Mouse (Mus musculus): ENCODE measurements around the gene Synj1. TPM values are rescaled to one million over a fixed set of nuclear protein-coding genes. Genes with fewer than 3 reads are reported as not detected.

The Synj1 gene
- polyA plus RNA-seq, 1 experiment from 2014 or later, result 16.6 TPM

- Histone ChIP-seq H3K27ac (ENCODE audit: low read depth, low read length) (no peak overlapping the region), H3K27me3 (replicated peaks; ENCODE audit: control insufficient read depth, insufficient read depth, low read length) (no peaks in the 10 kb centered on the region), H3K4me2 (replicated peaks; ENCODE audit: low read depth) (no peak overlapping the region), H3K9ac (ENCODE audit: low read depth, low read length) (no peak overlapping the region), H3K4me3 (ENCODE audit: low read depth, low read length) (no peak overlapping the region), H3K36me3 (ENCODE audit: control insufficient read depth, insufficient read depth) (peaks cover 50% of the 10 kb centered on the region), H3K9me3 (ENCODE audit: control insufficient read depth) (no peaks in the 10 kb centered on the region), H3K4me1 (replicated peaks; ENCODE audit: control insufficient read depth, insufficient read depth, low read length) (no peaks in the 10 kb centered on the region)
- ATAC-seq, result no peak
- 83% methylated on average over 4 of the region's 4 CpGs for WGBS
- TF ChIP-seq CTCF (IDR thresholded peaks at IDR 0.05; ENCODE audit: low read depth), result no peak
These were observed 4.7 kb upstream of the Synj1 start for GRCm38 (mm10) chr16:91015761-91016160.

DNA sequence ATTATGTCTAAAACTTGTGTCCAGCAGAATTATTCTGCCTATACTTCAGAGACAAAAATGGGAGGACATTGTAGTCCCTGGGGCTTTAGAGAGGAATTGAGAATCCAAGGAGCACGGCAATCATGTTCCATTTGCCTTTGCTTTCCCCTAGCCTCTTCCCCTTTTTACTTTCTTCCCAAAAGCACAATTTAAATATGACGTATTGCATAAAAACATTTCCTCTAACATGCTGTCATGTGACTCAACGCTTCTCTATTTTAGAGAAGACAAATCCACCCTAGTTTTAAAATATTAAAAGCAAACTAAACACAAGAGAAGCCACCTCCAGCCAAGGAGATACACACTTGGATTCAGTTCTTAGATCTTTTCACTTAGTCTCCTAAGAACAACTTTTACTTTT is 739 bp upstream of the Synj1 start:
- 21% methylated on average over 3 of the region's 3 CpGs for WGBS
- no peak for TF ChIP-seq CTCF (IDR thresholded peaks at IDR 0.05; ENCODE audit: low read depth)
- no peaks in the 10 kb centered on the region for H3K9me3 ChIP-seq (ENCODE audit: control insufficient read depth)
- H3K27ac ChIP-seq (ENCODE audit: low read depth, low read length), result peak overlapping the region; percentile 92
- peak overlapping the region; percentile 82 for H3K4me2 ChIP-seq (replicated peaks; ENCODE audit: low read depth)
- no peaks in the 10 kb centered on the region for H3K27me3 ChIP-seq (replicated peaks; ENCODE audit: control insufficient read depth, insufficient read depth, low read length)
- H3K4me1 ChIP-seq (replicated peaks; ENCODE audit: control insufficient read depth, insufficient read depth, low read length), result 0 out of 2 replicates have a peak, but pooled peaks cover 3% of the 10 kb centered on the region
- no peak for ATAC-seq
- H3K9ac ChIP-seq (ENCODE audit: low read depth, low read length), result peak overlapping the region; percentile 3; the same call in 1 of the 2 replicates
- peak overlapping the region; percentile 66 for H3K4me3 ChIP-seq (ENCODE audit: low read depth, low read length)
- H3K36me3 ChIP-seq (ENCODE audit: control insufficient read depth, insufficient read depth), result peaks cover 22% of the 10 kb centered on the region

- H3K4me2 ChIP-seq (replicated peaks; ENCODE audit: low read depth), result peak overlapping the region; percentile 82
- no peaks in the 10 kb centered on the region for H3K27me3 ChIP-seq (replicated peaks; ENCODE audit: control insufficient read depth, insufficient read depth, low read length)
- peak overlapping the region; percentile 92 for H3K27ac ChIP-seq (ENCODE audit: low read depth, low read length)
- H3K9ac ChIP-seq (ENCODE audit: low read depth, low read length), result peak overlapping the region; percentile 97
- no peak for TF ChIP-seq CTCF (IDR thresholded peaks at IDR 0.05; ENCODE audit: low read depth)
- ATAC-seq, result peak; percentile 48
- WGBS, result 0% methylated on average over 40 of the region's 42 CpGs
- H3K4me3 ChIP-seq (ENCODE audit: low read depth, low read length), result peak overlapping the region; percentile 66
- peaks cover 13% of the 10 kb centered on the region for H3K36me3 ChIP-seq (ENCODE audit: control insufficient read depth, insufficient read depth)
- no peaks in the 10 kb centered on the region for H3K9me3 ChIP-seq (ENCODE audit: control insufficient read depth)
- 0 out of 2 replicates have a peak, but pooled peaks cover 3% of the 10 kb centered on the region for H3K4me1 ChIP-seq (replicated peaks; ENCODE audit: control insufficient read depth, insufficient read depth, low read length)
These were observed 507 bp downstream of the Synj1 start for GRCm38 (mm10) chr16:91010581-91011020.

GRCm38 (mm10) chr16:91009942-91010529 is 1.1 kb downstream of the Synj1 start:
- TF ChIP-seq CTCF (IDR thresholded peaks at IDR 0.05; ENCODE audit: low read depth), result no peak
- H3K36me3 ChIP-seq (ENCODE audit: control insufficient read depth, insufficient read depth), result peaks cover 9% of the 10 kb centered on the region
- H3K9me3 ChIP-seq (ENCODE audit: control insufficient read depth), result no peaks in the 10 kb centered on the region
- 1% methylated on average over 19 of the region's 19 CpGs for WGBS
- H3K27me3 ChIP-seq (replicated peaks; ENCODE audit: control insufficient read depth, insufficient read depth, low read length), result no peaks in the 10 kb centered on the region
- H3K4me3 ChIP-seq (ENCODE audit: low read depth, low read length), result peak overlapping the region; percentile 66
- H3K9ac ChIP-seq (ENCODE audit: low read depth, low read length), result peak overlapping the region; percentile 97
- H3K27ac ChIP-seq (ENCODE audit: low read depth, low read length), result peak overlapping the region; percentile 92
- H3K4me2 ChIP-seq (replicated peaks; ENCODE audit: low read depth), result peak overlapping the region; percentile 82
- 0 out of 2 replicates have a peak, but pooled peaks cover 3% of the 10 kb centered on the region for H3K4me1 ChIP-seq (replicated peaks; ENCODE audit: control insufficient read depth, insufficient read depth, low read length)
- ATAC-seq, result no peak

DNA sequence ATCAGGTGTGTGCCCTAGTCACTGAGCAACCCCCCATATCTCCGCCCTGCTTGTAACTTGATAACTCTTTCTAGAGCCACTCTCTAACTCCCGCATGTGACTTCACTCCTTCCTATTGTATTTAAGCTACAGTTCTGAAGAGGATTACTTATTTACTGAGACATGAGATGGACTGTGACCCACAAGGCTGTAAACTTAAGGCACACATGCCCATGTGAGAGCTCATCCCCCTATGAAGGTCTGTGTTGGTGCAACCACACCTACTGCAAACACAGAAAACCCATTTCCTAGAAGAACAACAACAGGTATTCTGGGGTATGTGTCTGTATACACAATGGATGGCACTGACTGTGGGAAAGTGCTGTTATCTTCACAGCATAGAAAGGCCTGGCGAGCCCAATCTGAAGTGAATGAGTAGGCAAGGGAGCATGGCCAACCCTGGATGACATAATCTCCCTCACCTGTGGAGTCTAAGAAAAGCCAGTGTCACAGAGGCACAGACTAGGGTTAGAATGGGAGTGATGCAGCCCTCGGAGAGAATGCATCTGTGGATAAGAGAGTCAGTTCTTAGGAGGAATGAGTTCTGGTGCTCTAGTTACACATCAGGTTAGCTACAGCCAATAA is 6.1 kb downstream of the Synj1 start:
- WGBS, result 39% methylated on average over 4 of the region's 4 CpGs
- Histone ChIP-seq H3K27me3 (replicated peaks; ENCODE audit: control insufficient read depth, insufficient read depth, low read length) (no peaks in the 10 kb centered on the region), H3K4me2 (replicated peaks; ENCODE audit: low read depth) (no peak overlapping the region; the same call in 1 of the 2 replicates), H3K36me3 (ENCODE audit: control insufficient read depth, insufficient read depth) (no peaks in the 10 kb centered on the region), H3K4me1 (replicated peaks; ENCODE audit: control insufficient read depth, insufficient read depth, low read length) (0 out of 2 replicates have a peak, but pooled peaks cover 3% of the 10 kb centered on the region), H3K9me3 (ENCODE audit: control insufficient read depth) (no peaks in the 10 kb centered on the region), H3K4me3 (ENCODE audit: low read depth, low read length) (no peak overlapping the region), H3K27ac (ENCODE audit: low read depth, low read length) (peak overlapping the region; percentile 54), H3K9ac (ENCODE audit: low read depth, low read length) (no peak overlapping the region)
- TF ChIP-seq CTCF (IDR thresholded peaks at IDR 0.05; ENCODE audit: low read depth), result no peak
- peak; percentile 96 for ATAC-seq

GRCm38 (mm10) chr16:91001098-91001497 is 10.0 kb downstream of the Synj1 start:
- H3K36me3 ChIP-seq (ENCODE audit: control insufficient read depth, insufficient read depth), result no peaks in the 10 kb centered on the region
- H3K27me3 ChIP-seq (replicated peaks; ENCODE audit: control insufficient read depth, insufficient read depth, low read length), result no peaks in the 10 kb centered on the region
- no peak for TF ChIP-seq CTCF (IDR thresholded peaks at IDR 0.05; ENCODE audit: low read depth)
- H3K4me3 ChIP-seq (ENCODE audit: low read depth, low read length), result no peak overlapping the region
- no peak overlapping the region for H3K27ac ChIP-seq (ENCODE audit: low read depth, low read length)
- ATAC-seq, result no peak
- no peaks in the 10 kb centered on the region for H3K9me3 ChIP-seq (ENCODE audit: control insufficient read depth)
- no peaks in the 10 kb centered on the region for H3K4me1 ChIP-seq (replicated peaks; ENCODE audit: control insufficient read depth, insufficient read depth, low read length)
- H3K9ac ChIP-seq (ENCODE audit: low read depth, low read length), result no peak overlapping the region
- H3K4me2 ChIP-seq (replicated peaks; ENCODE audit: low read depth), result no peak overlapping the region
- 81% methylated on average over 2 of the region's 2 CpGs for WGBS

Data from intestine, postnatal 0 days (tissue).